In the genomic region with DNA sequence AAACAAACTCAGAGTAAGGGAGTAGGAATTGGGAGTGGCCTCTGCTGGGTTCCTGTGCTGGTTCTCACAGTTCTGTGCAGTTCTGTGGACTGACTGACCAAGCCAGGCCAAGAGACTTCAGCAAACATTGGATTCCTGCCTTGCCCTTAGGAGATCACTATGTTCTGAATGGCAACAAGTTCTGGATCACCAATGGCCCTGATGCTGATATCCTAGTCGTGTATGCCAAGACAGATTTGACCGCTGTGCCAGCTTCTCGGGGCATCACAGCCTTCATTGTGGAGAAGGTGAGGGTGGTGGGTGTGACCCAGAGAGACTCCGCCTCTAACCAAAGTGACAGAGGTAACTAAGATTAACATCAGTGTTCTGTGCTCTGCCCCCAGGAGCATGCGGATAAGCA, we compare ENCODE assay signal across 18 mouse cellular contexts.
"Had no signal": no experiment of that assay in that cellular context is flagged by ENCODE, and none has a peak within 500 bp of the region (broad histone marks: within the 10 kb centered on the region; RNA-seq: fewer than 3 reads in every experiment).

No protein-coding gene starts in this region.

- DNase-seq: lung, adult 2 months; lung, postnatal 14 days; lung, postnatal 36 days; retina, postnatal 1 day; right cerebral cortex, adult 18-20 months; right cerebral cortex, postnatal 25 days; right cerebral cortex, postnatal 4 days; spleen, adult 18-20 months; thymus, adult 18-20 months; thymus, postnatal 14 days; thymus, postnatal 36 days had no signal

- H3K4me3 ChIP-seq: lung, embryonic 15.5 days; megakaryocyte, embryonic 14.5 days; midbrain, embryonic 13.5 days; midbrain, embryonic 15.5 days; neural tube, embryonic 12.5 days had no signal

- H3K9ac ChIP-seq: lung, embryonic 15.5 days; midbrain, embryonic 13.5 days; midbrain, embryonic 15.5 days; neural tube, embryonic 12.5 days had no signal

- ATAC-seq: midbrain, embryonic 13.5 days; midbrain, embryonic 15.5 days had no signal

- H3K9me3 ChIP-seq: lung, embryonic 15.5 days; megakaryocyte, embryonic 14.5 days; midbrain, embryonic 13.5 days; midbrain, embryonic 15.5 days; neural tube, embryonic 12.5 days had no signal

- H3K27ac ChIP-seq: macrophage; midbrain, embryonic 13.5 days; midbrain, embryonic 15.5 days; neural tube, embryonic 12.5 days had no signal

- H3K27me3 ChIP-seq: lung, embryonic 15.5 days; midbrain, embryonic 13.5 days; midbrain, embryonic 15.5 days; neural tube, embryonic 12.5 days had no signal

- H3K4me2 ChIP-seq: lung, embryonic 15.5 days; midbrain, embryonic 11.5 days; midbrain, embryonic 13.5 days; midbrain, embryonic 15.5 days; neural tube, embryonic 12.5 days had no signal

- H3K4me1 ChIP-seq: megakaryocyte, embryonic 14.5 days; midbrain, embryonic 13.5 days; midbrain, embryonic 15.5 days; neural tube, embryonic 12.5 days had no signal
